Mouse (Mus musculus) heart, postnatal 0 days (tissue): ENCODE measurements at regions not wholly inside any gene's neighbourhood (a gene's known extent, or its start where the extent isn't known, plus 50 kb on each side); places are given as distances from the start of the nearest gene placed in this dataset.

Experiments used
- ATAC-seq: fragments of 200-750 bp; cut with Nextera tagmentation; 2 replicates; pipeline ENCODE4 v1.8.0; 2017; ENCODE audit warnings: low read depth, moderate number of reproducible peaks, moderate library complexity; ENCODE audit not compliant: insufficient read depth
- DNase-seq: peaks from one replicate; pipeline ENCODE4 v3.0.0-alpha.2; 2016; ENCODE audit warnings: low spot score
- H3K27ac ChIP-seq: fragments of 300-500 bp; sonication (generic); 2 replicates; pipeline ENCODE4 v1.5.1; 2014; ENCODE audit warnings: low read depth, mild to moderate bottlenecking
- H3K27me3 ChIP-seq: fragments of 300-500 bp; sonication (generic); 2 replicates; pipeline ENCODE4 v1.6.1; 2014; ENCODE audit warnings: low read length, mixed read lengths; ENCODE audit not compliant: control insufficient read depth, insufficient read depth
- H3K36me3 ChIP-seq: fragments of 300-500 bp; sonication (generic); replicated peaks from 2 replicates; pipeline ENCODE4 v1.6.1; 2014; ENCODE audit warnings: low read length, mixed read lengths; ENCODE audit not compliant: control insufficient read depth, insufficient read depth
- H3K4me1 ChIP-seq: fragments of 300-500 bp; sonication (generic); 2 replicates; pipeline ENCODE4 v1.6.1; 2014; ENCODE audit warnings: antibody characterized with exemption; ENCODE audit not compliant: control insufficient read depth, insufficient read depth
- H3K4me2 ChIP-seq: fragments of 300-500 bp; sonication (generic); 2 replicates; pipeline ENCODE4 v1.6.1; 2014; ENCODE audit warnings: low read depth, mild to moderate bottlenecking, low read length, moderate library complexity
- H3K4me3 ChIP-seq: fragments of 300-500 bp; sonication (generic); 2 replicates; pipeline ENCODE4 v1.5.1; 2014; ENCODE audit warnings: low read depth, low read length
- H3K9ac ChIP-seq: fragments of 300-500 bp; sonication (generic); replicated peaks from 2 replicates; pipeline ENCODE4 v1.6.1; 2014; ENCODE audit warnings: low read depth, low read length, mixed read lengths
- H3K9me3 ChIP-seq: fragments of 300-500 bp; sonication (generic); replicated peaks from 2 replicates; pipeline ENCODE4 v1.6.1; 2016; ENCODE audit warnings: low read length; ENCODE audit not compliant: control insufficient read depth
- CTCF ChIP-seq: IDR thresholded peaks from 2 replicates; pipeline ENCODE4 v1.5.1; 2016; ENCODE audit warnings: antibody characterized with exemption, control low read depth, low read depth
- EP300 ChIP-seq: IDR thresholded peaks from 2 replicates; pipeline ENCODE4 v1.6.1; 2016; ENCODE audit warnings: antibody characterized with exemption, low read depth
- WGBS: fragments of 180-500 bp; shearing (Covaris S2); extraction: QIAGEN DNeasy Blood & Tissue Kit; methylation state at CpG from one replicate; pipeline ENCODE4 v1.1.7; 2014; 5-methylcytosine and 5-hydroxymethylcytosine counted together

- H3K9me3 ChIP-seq = no peaks in the 10 kb centered on the region
- TF ChIP-seq EP300 = no peak
- no peak for TF ChIP-seq CTCF
- WGBS = 36% methylated on average over 9 of the region's 9 CpGs
- no peak overlapping the region for H3K27ac ChIP-seq
- DNase-seq (no peak), ATAC-seq (no peak)
- no peaks in the 10 kb centered on the region for H3K4me1 ChIP-seq
- no peak overlapping the region for H3K4me3 ChIP-seq
- H3K9ac ChIP-seq = no peak overlapping the region
- no peak overlapping the region for H3K4me2 ChIP-seq
- no peaks in the 10 kb centered on the region for H3K36me3 ChIP-seq
- no peaks in the 10 kb centered on the region for H3K27me3 ChIP-seq
These were observed 50.6 kb upstream of the Grik3 start for GRCm38 (mm10) chr4:125439856-125440255.

GRCm38 (mm10) chr4:125437161-125437822 lies 53.2 kb upstream of the Grik3 start:
- no peak for ATAC-seq
- H3K4me2 ChIP-seq = no peak overlapping the region
- 55% methylated on average over 13 of the region's 13 CpGs for WGBS

GRCm38 (mm10) chr4:125433511-125433910 lies 57.0 kb upstream of the Grik3 start:
- no peak for DNase-seq
- ATAC-seq = no peak
- H3K27ac ChIP-seq = no peak overlapping the region

More at GRCm38 (mm10) chr4:125437161-125437822, 53.2 kb upstream of the Grik3 start:
- Histone ChIP-seq H3K4me1 (no peaks in the 10 kb centered on the region), H3K4me3 (no peak overlapping the region), H3K9me3 (no peaks in the 10 kb centered on the region), H3K9ac (no peak overlapping the region), H3K27ac (no peak overlapping the region), H3K36me3 (no peaks in the 10 kb centered on the region), H3K27me3 (no peaks in the 10 kb centered on the region)
- TF ChIP-seq EP300 (no peak), CTCF (no peak)
- no peak for DNase-seq

GRCm38 (mm10) chr4:125431648-125432047 lies 58.9 kb upstream of the Grik3 start:
- H3K4me1 ChIP-seq = no peaks in the 10 kb centered on the region
- no peak overlapping the region for H3K27ac ChIP-seq
- no peaks in the 10 kb centered on the region for H3K27me3 ChIP-seq
- no peak overlapping the region for H3K9ac ChIP-seq
- H3K36me3 ChIP-seq = no peaks in the 10 kb centered on the region
- no peaks in the 10 kb centered on the region for H3K9me3 ChIP-seq
- no peak for ATAC-seq
- TF ChIP-seq EP300 = no peak
- TF ChIP-seq CTCF = no peak
- no peak for DNase-seq
- H3K4me3 ChIP-seq = no peak overlapping the region
- no peak overlapping the region for H3K4me2 ChIP-seq

More at GRCm38 (mm10) chr4:125433511-125433910, 57.0 kb upstream of the Grik3 start:
- TF ChIP-seq CTCF (no peak), EP300 (no peak)
- no peaks in the 10 kb centered on the region for H3K27me3 ChIP-seq
- no peaks in the 10 kb centered on the region for H3K36me3 ChIP-seq
- H3K4me1 ChIP-seq = no peaks in the 10 kb centered on the region
- WGBS = 53% methylated on average over 3 of the region's 3 CpGs
- H3K4me2 ChIP-seq = no peak overlapping the region
- H3K4me3 ChIP-seq = no peak overlapping the region
- H3K9me3 ChIP-seq = no peaks in the 10 kb centered on the region
- no peak overlapping the region for H3K9ac ChIP-seq

GRCm38 (mm10) chr4:125430845-125431244 lies 59.7 kb upstream of the Grik3 start:
- no peak for TF ChIP-seq CTCF
- TF ChIP-seq EP300 = no peak
- H3K27ac ChIP-seq = no peak overlapping the region
- no peaks in the 10 kb centered on the region for H3K36me3 ChIP-seq
- H3K27me3 ChIP-seq = no peaks in the 10 kb centered on the region
- no peak overlapping the region for H3K4me3 ChIP-seq
- DNase-seq = no peak
- H3K9me3 ChIP-seq = no peaks in the 10 kb centered on the region
- no peaks in the 10 kb centered on the region for H3K4me1 ChIP-seq
- no peak overlapping the region for H3K9ac ChIP-seq
- H3K4me2 ChIP-seq = no peak overlapping the region
- ATAC-seq = no peak
- WGBS = 41% methylated on average over 4 of the region's 4 CpGs

- Histone ChIP-seq H3K27ac (no peak overlapping the region), H3K36me3 (no peaks in the 10 kb centered on the region), H3K4me1 (no peaks in the 10 kb centered on the region), H3K4me3 (no peak overlapping the region), H3K27me3 (0 out of 2 replicates have a peak, but pooled peaks cover 4% of the 10 kb centered on the region), H3K4me2 (no peak overlapping the region), H3K9me3 (no peaks in the 10 kb centered on the region), H3K9ac (no peak overlapping the region)
- no peak for TF ChIP-seq EP300
- TF ChIP-seq CTCF = no peak
- no peak for DNase-seq
- ATAC-seq = no peak
- WGBS = 79% methylated on average over 14 of the region's 14 CpGs
These were observed 61.8 kb upstream of the Grik3 start for GRCm38 (mm10) chr4:125428736-125429135.
